Mouse (Mus musculus): Measurements from ENCODE around the gene Irf8.

Gene Irf8

GRCm38 (mm10) chr8:120751226-120752081 lies 15.3 kb downstream of the Irf8 start:
- DNase-seq = no peak

DNA sequence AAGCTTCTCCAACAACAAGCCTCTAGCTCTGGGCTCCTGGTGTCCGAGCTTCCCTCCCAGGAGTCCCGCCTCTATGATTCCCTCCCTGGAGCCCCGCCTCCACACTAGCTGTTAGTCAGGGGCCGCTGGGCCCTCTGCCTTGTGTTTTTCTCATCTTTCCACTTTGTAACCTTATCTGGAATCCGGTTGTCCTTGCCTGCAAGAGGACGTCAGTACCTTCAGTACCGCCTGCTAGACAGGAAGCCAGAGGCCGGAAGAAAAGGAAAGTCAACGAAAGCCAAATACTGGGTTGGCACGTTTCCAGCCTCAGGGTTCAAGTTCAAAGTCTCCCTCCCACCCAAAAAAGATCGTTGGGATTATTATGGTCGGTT lies 15.9 kb downstream of the Irf8 start:
- no peak for DNase-seq

DNA sequence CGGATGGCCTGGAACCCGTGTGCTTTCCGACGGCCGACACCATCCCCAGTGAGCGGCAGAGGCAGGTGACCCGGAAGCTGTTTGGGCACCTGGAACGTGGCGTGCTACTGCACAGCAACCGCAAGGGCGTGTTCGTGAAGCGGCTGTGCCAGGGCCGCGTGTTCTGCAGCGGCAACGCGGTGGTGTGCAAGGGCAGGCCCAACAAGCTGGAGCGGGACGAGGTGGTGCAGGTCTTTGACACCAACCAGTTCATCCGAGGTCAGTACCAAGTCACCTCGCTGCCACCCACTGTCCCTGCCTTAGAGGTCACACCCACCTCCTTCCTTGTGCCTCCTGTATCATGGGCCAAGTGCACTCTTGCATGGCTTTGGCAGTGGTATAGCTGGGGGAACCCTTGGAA lies 17.3 kb downstream of the Irf8 start:
- DNase-seq = no peak

GRCm38 (mm10) chr8:120755306-120756297 lies 19.4 kb downstream of the Irf8 start:
- DNase-seq = no peak

DNA sequence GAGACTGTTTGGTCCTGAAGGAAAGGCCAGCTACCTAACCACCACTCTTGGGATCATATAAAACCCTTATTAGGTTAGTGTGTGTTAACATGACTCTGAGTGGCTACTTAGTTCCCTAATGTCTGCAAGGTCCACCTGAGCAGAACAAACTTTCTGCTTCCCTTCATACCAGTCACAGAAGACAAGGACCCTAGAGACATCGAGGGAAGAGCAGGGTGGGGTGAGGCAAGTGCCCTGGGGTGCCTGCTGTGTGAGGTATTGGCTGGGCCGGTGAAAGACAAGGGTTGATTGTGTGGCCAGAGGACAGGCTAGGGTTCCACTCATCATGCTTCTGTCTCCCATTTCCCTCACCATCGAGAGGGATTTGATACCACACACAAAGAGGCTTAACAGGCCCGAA lies 21.8 kb downstream of the Irf8 start:
- no peak for DNase-seq

GRCm38 (mm10) chr8:120759847-120760246 lies 23.7 kb downstream of the Irf8 start:
- DNase-seq = no peak

- no peak for DNase-seq
These were observed 24.4 kb downstream of the Irf8 start for GRCm38 (mm10) chr8:120760341-120761215.

DNA sequence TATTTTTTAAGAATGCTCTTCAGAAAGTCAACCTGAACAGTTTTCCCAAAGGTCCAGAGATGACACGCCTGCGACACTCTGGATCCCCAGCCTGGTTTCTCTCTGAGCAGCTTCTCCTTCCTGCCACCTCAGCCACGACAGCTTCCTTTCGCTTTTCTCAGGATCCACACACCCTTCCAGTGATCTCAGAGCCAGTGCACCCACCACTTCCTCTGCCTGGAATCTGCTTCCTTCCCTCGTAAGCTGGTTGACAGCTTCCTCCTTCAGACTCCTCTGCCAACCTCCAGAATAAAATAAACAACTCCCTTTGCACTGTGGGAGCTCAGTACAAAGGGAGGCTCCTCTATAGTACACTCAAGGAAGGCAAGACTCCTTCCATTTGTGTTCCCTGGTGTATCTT lies 27.1 kb downstream of the Irf8 start:
- DNase-seq = no peak

- no peak for DNase-seq
These were observed 28.5 kb downstream of the Irf8 start for GRCm38 (mm10) chr8:120764638-120765037.

DNA sequence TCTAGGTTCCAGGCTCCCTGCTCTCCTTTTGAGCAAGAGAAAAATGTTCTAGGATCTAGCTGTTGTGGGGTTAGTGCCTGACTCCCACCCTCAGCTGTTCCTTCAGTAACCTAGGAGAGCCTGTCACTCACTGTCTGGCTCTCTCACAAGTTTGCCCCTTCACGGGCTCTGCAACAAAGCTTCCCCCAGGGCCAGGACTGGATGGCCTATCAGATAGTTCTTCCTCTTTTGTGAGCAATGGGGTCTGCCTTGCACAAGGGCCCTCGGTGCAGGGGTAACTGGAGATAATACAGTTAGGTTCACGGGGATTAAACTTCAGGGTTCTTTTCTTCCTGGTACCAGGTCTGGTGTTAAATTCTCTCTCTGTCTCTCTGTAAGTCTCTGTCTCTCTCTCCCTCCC lies 30.5 kb downstream of the Irf8 start:
- DNase-seq = no peak

GRCm38 (mm10) chr8:120768454-120769218 lies 32.5 kb downstream of the Irf8 start:
- no peak for DNase-seq

- DNase-seq = no peak
These were observed 41.0 kb downstream of the Irf8 start for GRCm38 (mm10) chr8:120777184-120777583.

DNA sequence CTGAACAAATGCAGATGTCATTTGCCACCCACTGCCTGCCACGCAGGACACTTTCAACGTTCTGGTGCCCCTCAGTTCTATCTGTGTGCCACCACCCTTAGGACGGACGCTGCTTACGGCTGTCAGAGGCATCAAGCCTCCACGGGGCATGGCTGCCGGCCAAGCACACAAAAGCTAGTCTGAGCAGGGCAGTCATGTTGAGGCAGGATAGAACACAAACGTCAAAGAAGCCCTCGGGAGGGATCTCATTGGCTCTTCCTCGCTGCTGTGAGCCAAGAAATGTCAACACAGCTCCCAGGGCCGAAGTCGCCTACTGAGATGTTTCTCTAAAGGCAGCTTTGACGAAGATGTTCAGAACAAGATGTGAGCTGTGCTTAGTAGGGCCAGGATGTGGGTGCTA lies 41.6 kb downstream of the Irf8 start:
- DNase-seq = no peak

DNA sequence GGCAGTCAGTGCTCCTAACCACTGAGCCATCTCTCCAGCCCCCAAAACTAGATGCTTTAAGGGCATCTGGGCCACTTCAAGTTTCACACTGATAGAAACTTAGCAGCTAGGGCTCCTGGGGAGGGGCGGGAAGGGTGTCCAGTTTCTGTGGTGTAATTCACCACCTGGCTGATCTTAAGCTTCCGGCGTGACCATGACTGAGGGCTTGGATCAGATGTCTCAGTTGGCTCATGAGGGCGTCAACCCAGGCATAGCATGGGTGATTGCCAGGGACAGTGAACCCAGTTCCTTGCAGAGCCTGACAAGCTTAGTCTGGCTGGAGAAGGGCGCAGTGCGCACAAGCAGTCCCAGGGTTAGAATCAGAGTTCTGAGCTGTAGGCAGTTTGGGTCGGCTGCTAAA lies 42.9 kb downstream of the Irf8 start:
- no peak for DNase-seq

DNA sequence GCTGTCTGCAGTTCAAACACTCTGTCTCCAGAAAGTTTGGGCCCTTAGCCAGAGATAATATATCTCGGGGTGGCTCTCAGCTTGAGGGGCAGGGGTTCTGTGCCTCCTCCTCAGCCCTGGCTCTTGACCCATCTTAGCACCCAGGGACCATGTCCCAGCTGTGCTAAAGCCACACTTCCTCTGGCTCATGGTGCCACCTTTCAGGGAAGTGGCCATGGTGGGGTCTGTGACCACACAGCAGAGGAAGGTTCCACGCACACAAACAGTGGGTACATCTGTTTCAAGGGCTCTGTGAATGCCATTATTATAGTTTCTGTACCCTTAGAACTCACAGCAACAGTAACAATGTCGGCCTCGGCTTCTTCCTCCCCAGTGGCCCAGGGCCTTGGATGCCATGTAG lies 47.6 kb downstream of the Irf8 start:
- DNase-seq = no peak

GRCm38 (mm10) chr8:120786753-120787152 lies 50.6 kb downstream of the Irf8 start:
- no peak for DNase-seq

DNA sequence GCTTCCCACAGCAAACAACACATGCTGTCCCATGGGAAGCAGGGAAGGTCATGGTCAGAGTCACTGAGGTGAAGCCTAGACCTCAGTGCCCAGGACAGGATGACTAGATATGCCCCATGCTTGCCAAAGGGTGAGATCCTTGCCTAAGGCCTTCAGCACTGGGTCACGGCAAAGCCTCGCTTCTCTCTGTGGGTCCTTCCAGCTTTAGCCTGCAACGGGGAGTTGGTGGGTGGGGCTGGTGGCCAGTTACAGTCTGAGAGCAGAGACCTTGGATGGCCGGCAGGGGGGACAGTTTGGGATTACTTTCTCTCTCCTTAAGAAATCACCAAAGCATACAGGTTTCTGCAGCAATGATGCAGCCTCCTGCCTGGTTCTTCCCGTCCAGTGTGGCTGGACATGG lies 51.5 kb downstream of the Irf8 start:
- DNase-seq = no peak

DNA sequence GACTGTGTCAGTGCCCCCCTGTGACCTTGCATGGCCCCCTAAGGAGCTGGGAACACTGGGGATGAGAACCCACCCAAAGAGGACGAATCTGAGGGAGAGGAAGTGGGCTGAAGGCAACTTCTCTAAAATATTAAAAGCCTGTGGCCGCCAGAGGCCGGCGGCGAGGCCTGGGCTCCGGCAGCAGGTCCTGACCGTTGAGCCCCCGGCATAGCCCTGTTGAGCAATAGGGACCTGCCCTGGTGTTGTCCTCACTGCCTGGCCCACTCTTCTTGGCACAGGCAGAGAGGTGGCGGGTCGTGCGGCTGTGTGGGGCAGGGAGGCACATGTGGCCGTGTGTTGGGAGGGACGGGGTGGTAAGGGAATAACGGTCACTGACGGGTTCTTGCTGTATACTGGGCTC lies 56.6 kb downstream of the Irf8 start:
- no peak for DNase-seq

DNA sequence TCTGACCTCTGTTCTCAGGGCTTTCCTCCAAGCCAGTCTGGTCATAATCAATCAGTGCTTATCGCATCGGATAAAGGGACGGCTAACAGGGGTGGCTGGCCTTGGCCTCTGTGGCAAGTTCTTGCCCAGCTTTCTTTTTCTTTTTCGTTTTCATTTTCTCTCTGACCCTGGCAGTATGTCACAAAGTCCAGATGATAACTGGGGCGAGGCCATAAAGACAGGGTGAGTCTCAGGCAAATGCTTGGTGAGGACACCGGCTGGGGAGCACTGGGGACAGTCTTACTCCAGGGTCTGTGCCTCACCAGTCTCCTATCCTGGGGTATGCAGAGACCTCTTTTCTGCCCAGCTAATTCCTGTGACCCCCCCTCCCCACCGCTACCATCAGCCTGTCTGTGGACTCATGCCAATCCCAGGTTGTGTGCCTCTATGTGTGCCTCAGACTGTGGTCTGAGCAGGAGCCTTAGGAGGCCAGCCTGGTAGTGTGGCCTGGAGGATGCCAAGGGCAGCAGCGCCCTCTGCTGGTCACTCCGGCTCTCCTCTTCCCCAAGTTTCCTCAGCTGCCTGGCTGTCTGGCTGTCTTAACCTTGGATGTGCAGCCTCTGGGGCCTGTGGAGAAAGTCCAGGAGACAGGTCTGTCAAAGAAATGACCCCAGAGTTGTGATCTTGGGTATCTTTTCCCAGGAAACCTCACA lies 59.9 kb downstream of the Irf8 start:
- peak; percentile 87 for DNase-seq

- DNase-seq = no peak
These were observed 61.0 kb downstream of the Irf8 start for GRCm38 (mm10) chr8:120797019-120797727.
